Mouse (Mus musculus) liver, embryonic 15.5 days (tissue): ENCODE data around the gene Sh3gl2. TPM values are rescaled to one million over a fixed set of nuclear protein-coding genes. Genes with fewer than 3 reads are reported as not detected.

Experiments used
- ATAC-seq: fragments of 200-750 bp; cut with Nextera tagmentation; 2 replicates; pipeline ENCODE4 v1.8.0; 2017; ENCODE audit warnings: moderate number of reproducible peaks, mild to moderate bottlenecking, moderate library complexity; ENCODE audit not compliant: insufficient read depth
- H3K27ac ChIP-seq: fragments of 300-500 bp; sonication (generic); replicated peaks from 2 replicates; pipeline ENCODE4 v1.5.1; 2015; ENCODE audit warnings: mild to moderate bottlenecking, inconsistent platforms
- H3K27me3 ChIP-seq: fragments of 300-500 bp; sonication (generic); 2 replicates; pipeline ENCODE4 v1.6.1; 2015; ENCODE audit warnings: mild to moderate bottlenecking, inconsistent platforms
- H3K36me3 ChIP-seq: fragments of 300-500 bp; sonication (generic); replicated peaks from 2 replicates; pipeline ENCODE4 v1.6.1; 2015; ENCODE audit warnings: moderate library complexity, mild to moderate bottlenecking, inconsistent platforms
- H3K4me1 ChIP-seq: fragments of 300-500 bp; sonication (generic); replicated peaks from 2 replicates; pipeline ENCODE4 v1.6.1; 2015; ENCODE audit warnings: inconsistent platforms
- H3K4me2 ChIP-seq: fragments of 300-500 bp; sonication (generic); 2 replicates; pipeline ENCODE4 v1.6.1; 2015; ENCODE audit warnings: moderate library complexity, mild to moderate bottlenecking, inconsistent platforms
- H3K4me3 ChIP-seq: fragments of 300-500 bp; sonication (generic); replicated peaks from 2 replicates; pipeline ENCODE4 v1.5.1; 2015; ENCODE audit warnings: mild to moderate bottlenecking, inconsistent platforms
- H3K9ac ChIP-seq: fragments of 300-500 bp; sonication (generic); 2 replicates; pipeline ENCODE4 v1.6.1; 2015; ENCODE audit warnings: moderate library complexity, mild to moderate bottlenecking, inconsistent platforms
- H3K9me3 ChIP-seq: fragments of 300-500 bp; sonication (generic); replicated peaks from 2 replicates; pipeline ENCODE4 v1.6.1; 2016; ENCODE audit warnings: inconsistent platforms
- WGBS: fragments of 180-500 bp; shearing (Covaris S2); methylation state at CpG from one replicate; pipeline ENCODE4 v1.1.7; 2015; ENCODE audit warnings: mixed read lengths; ENCODE audit not compliant: insufficient replicate concordance; 5-methylcytosine and 5-hydroxymethylcytosine counted together
- polyA plus RNA-seq: library from polyadenylated mRNA; unstranded; fragments of >200 nt; fragmentation: Nextera tagmentation; extraction: Ambion mirVana; gene quantifications from 2 replicates; pipeline ENCODE4 v1.2.1, GENCODE M21; 2015

Gene Sh3gl2
- polyA plus RNA-seq, 1 experiment from 2014 or later, result not detected

DNA sequence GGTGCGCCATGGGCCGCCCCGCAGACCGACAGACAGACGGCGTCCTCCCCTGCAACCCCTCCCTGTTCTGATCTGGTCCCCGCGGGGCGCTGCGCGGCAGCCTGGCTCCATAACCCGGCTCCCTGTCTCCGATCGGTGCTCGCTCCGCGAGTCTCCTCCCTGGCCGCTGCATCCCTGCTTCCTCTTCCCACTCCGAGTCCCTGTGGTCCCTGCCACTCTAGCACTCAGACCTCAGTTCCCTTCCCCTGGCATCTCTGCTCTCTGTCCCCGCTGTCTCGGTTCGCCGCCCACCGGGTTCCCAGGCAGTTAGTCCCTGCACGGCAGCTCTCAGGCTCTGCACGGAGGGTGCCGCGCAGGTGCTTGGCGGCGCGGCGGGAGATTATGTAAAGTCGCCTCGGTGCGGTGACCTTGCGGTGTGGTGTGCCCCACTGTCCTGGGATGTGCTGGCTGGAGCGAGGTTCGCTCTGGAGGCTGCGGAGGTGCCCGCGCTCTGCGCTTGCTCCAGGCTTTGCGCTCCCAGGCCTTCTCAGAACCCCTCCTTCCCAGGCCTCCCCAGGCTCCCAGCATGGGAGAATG, 798 bp downstream of the Sh3gl2 start:
- no peaks in the 10 kb centered on the region for H3K36me3 ChIP-seq
- ATAC-seq, result no peak; the same call in 1 of the 2 replicates
- WGBS, result 1% methylated on average over 43 of the region's 43 CpGs
- H3K9ac ChIP-seq, result no peak overlapping the region
- H3K4me3 ChIP-seq, result peak overlapping the region; percentile 43
- peak overlapping the region; percentile 59 for H3K4me2 ChIP-seq
- H3K4me1 ChIP-seq, result no peaks in the 10 kb centered on the region
- H3K9me3 ChIP-seq, result no peaks in the 10 kb centered on the region
- peaks cover 44% of the 10 kb centered on the region for H3K27me3 ChIP-seq
- H3K27ac ChIP-seq, result no peak overlapping the region

DNA sequence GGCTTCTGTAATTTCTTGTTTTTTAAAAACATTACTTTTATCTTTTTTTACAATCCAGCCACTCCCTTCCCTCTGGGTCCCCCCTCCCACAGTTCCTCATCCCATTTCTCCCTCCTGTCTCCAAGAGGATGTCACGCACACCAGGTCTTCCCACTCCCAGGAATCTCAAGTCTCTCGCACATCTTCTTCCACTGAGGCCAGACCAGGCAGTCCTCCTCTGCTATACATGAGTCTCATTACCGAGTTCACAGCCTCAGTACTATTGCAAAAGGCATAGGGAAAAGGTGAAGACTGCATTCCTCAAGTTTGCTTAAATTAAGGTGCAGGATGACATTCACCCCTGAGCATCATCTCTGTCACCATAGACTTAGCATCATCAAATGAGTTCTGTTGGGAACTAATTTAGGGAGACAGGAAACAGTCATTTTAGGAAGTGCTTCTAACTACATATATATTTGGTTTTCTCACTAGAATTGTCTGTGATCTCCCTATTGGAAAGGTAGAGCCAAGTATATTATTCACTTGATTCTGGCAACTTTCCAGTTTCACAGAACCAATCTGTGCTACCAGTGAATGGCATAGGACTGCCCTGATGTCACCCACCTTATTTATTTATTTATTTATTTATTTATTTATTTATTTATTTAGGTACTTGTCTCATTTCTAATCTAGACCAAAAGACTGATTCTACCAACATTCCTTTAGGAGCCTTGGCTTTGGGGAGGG, 1.9 kb downstream of the Sh3gl2 start:
- WGBS, result 37% methylated on average over 3 of the region's 3 CpGs
- no peaks in the 10 kb centered on the region for H3K9me3 ChIP-seq
- H3K9ac ChIP-seq, result no peak overlapping the region
- H3K4me3 ChIP-seq, result no peak overlapping the region
- peaks cover 44% of the 10 kb centered on the region for H3K27me3 ChIP-seq
- H3K4me1 ChIP-seq, result no peaks in the 10 kb centered on the region
- no peak overlapping the region for H3K27ac ChIP-seq
- no peaks in the 10 kb centered on the region for H3K36me3 ChIP-seq
- ATAC-seq, result no peak
- H3K4me2 ChIP-seq, result no peak overlapping the region

DNA sequence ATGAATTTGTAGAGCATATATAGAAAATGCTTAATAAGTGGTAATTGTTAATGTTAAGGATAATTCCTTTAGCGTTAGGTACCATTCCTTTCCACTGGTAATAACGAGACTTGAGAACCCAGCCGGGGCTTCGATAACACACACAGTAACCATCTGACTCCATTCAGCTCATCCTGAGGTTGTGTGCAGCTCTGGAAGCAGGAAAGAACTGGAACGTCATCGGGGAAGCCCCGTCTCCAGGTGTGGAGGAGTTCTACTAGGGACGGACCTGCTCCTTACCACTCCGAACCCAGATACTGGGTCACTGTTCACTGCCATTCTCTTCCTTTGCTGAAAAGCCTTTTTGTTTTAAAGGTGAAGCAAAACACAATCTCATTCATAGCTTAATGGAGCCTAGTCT, 2.6 kb downstream of the Sh3gl2 start:
- no peak overlapping the region for H3K9ac ChIP-seq
- no peaks in the 10 kb centered on the region for H3K4me1 ChIP-seq
- WGBS, result 76% methylated on average over 9 of the region's 9 CpGs
- no peak for ATAC-seq
- H3K27ac ChIP-seq, result no peak overlapping the region
- H3K9me3 ChIP-seq, result no peaks in the 10 kb centered on the region
- peaks cover 44% of the 10 kb centered on the region for H3K27me3 ChIP-seq
- no peak overlapping the region for H3K4me2 ChIP-seq
- H3K36me3 ChIP-seq, result no peaks in the 10 kb centered on the region
- no peak overlapping the region for H3K4me3 ChIP-seq

DNA sequence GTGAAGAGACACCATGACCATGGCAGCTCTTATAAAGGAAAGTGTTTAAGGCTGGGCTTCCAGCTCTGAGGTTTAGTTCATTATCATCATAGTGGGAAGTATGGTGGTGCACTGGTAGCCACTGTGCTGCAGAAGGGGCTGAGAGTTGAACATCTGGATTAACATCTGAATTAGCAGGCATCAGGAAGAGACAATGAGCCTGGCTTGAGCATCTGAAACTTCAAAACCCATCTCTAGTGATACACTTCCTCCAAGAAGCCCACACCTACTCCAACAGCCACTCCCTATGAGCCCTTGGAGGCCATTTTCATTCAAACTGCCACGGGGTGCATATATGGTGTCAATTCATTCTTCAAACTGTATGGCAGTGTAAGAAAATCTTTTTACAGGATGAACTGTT, 3.6 kb downstream of the Sh3gl2 start:
- Histone ChIP-seq H3K4me3 (no peak overlapping the region), H3K27ac (no peak overlapping the region), H3K9me3 (no peaks in the 10 kb centered on the region), H3K36me3 (no peaks in the 10 kb centered on the region), H3K27me3 (peaks cover 36% of the 10 kb centered on the region), H3K4me1 (no peaks in the 10 kb centered on the region), H3K9ac (no peak overlapping the region), H3K4me2 (no peak overlapping the region)
- ATAC-seq, result no peak
- 48% methylated on average over 1 of the region's 1 CpGs for WGBS

DNA sequence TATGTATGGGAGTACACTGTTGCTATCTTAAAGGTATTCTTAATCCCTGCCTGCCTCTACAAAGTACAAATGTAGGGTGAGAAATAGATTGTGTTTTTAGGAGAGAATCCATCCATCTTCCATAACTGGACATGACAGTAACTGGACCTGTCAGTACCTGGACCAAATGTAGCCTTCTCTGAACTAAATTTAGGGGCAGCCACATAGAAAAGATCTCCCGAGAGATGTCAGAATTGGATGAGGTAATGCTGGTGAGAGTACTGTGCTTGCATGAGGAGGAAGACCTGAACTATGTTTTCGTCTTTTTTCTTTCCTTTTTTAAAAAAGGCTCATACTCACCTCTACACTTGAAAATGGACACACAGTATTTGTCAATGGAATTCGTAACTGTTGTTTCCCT, 6.0 kb downstream of the Sh3gl2 start:
- H3K4me2 ChIP-seq, result no peak overlapping the region
- no peak overlapping the region for H3K27ac ChIP-seq
- no peaks in the 10 kb centered on the region for H3K9me3 ChIP-seq
- 55% methylated on average over 3 of the region's 3 CpGs for WGBS
- H3K9ac ChIP-seq, result no peak overlapping the region
- ATAC-seq, result no peak
- no peaks in the 10 kb centered on the region for H3K4me1 ChIP-seq
- H3K4me3 ChIP-seq, result no peak overlapping the region
- H3K36me3 ChIP-seq, result no peaks in the 10 kb centered on the region
- H3K27me3 ChIP-seq, result peaks cover 14% of the 10 kb centered on the region

DNA sequence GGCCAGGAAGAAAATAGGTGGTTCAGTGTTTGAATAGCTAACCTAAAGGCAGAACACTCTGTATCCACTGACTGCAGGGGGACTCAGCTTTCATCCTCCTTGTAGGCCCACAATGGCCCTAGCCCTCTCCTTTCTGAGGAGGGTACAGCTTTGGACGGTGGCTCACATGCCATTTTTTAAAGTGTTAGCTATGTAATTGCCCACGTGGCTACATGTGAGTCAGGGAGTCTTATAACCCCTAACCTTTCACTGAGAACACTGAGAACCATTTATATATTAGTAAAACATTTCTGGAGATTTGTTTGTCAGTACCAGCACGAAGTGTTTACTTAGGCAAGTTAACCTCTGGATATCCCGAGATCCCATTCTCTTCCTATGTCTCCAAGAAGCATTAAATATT, 12.1 kb downstream of the Sh3gl2 start:
- 54% methylated on average over 4 of the region's 4 CpGs for WGBS
- Histone ChIP-seq H3K36me3 (no peaks in the 10 kb centered on the region), H3K4me3 (no peak overlapping the region), H3K9ac (no peak overlapping the region), H3K27me3 (no peaks in the 10 kb centered on the region), H3K9me3 (no peaks in the 10 kb centered on the region), H3K27ac (no peak overlapping the region), H3K4me2 (no peak overlapping the region), H3K4me1 (no peaks in the 10 kb centered on the region)
- no peak for ATAC-seq

DNA sequence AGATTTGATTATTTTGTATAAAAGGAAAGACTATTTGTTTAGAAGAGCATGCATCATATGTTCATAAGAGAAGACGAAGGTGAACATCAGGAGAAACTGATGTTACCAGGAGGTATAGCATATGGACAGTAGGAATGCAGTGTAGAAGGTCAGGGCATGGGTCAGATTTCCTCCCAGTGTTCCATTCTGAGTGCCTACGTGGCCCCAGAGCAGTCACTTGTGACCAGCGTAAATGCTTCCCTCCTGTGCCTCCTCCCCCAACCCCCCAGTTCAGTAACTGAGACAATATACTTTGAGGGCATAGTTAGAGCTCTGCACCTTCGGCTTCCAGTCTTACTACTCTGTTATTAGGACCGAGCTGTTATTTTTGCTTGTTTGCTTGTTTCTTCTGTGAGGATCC, 17.8 kb downstream of the Sh3gl2 start:
- Histone ChIP-seq H3K9me3 (no peaks in the 10 kb centered on the region), H3K27me3 (no peaks in the 10 kb centered on the region), H3K36me3 (no peaks in the 10 kb centered on the region), H3K27ac (no peak overlapping the region), H3K4me3 (no peak overlapping the region), H3K4me1 (no peaks in the 10 kb centered on the region), H3K9ac (no peak overlapping the region), H3K4me2 (no peak overlapping the region)
- 47% methylated on average over 5 of the region's 5 CpGs for WGBS
- no peak for ATAC-seq

DNA sequence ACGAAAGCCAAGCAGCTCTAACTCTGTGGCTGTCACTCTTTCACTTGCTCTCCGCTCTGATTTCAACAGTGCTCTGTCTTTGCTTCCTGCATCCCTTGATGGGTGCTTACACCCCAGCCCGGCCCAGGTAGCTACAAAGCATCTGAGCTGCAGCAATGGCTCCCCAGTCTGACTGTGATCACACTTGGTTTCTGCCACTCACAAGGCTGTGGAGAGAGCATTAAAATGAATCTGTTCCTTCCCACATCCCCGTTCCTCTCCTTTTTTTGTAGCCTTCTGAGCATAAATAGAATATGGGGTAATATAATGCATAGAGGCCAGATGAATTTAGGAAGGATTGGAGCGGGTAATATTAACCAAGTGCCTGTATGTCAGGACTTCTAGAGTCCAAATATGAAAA, 21.8 kb downstream of the Sh3gl2 start:
- H3K9me3 ChIP-seq, result no peaks in the 10 kb centered on the region
- H3K4me3 ChIP-seq, result no peak overlapping the region
- ATAC-seq, result no peak
- no peaks in the 10 kb centered on the region for H3K4me1 ChIP-seq
- no peak overlapping the region for H3K4me2 ChIP-seq
- H3K27me3 ChIP-seq, result no peaks in the 10 kb centered on the region
- no peaks in the 10 kb centered on the region for H3K36me3 ChIP-seq
- H3K27ac ChIP-seq, result no peak overlapping the region
- no peak overlapping the region for H3K9ac ChIP-seq
- WGBS, result 46% methylated on average over 5 of the region's 5 CpGs

DNA sequence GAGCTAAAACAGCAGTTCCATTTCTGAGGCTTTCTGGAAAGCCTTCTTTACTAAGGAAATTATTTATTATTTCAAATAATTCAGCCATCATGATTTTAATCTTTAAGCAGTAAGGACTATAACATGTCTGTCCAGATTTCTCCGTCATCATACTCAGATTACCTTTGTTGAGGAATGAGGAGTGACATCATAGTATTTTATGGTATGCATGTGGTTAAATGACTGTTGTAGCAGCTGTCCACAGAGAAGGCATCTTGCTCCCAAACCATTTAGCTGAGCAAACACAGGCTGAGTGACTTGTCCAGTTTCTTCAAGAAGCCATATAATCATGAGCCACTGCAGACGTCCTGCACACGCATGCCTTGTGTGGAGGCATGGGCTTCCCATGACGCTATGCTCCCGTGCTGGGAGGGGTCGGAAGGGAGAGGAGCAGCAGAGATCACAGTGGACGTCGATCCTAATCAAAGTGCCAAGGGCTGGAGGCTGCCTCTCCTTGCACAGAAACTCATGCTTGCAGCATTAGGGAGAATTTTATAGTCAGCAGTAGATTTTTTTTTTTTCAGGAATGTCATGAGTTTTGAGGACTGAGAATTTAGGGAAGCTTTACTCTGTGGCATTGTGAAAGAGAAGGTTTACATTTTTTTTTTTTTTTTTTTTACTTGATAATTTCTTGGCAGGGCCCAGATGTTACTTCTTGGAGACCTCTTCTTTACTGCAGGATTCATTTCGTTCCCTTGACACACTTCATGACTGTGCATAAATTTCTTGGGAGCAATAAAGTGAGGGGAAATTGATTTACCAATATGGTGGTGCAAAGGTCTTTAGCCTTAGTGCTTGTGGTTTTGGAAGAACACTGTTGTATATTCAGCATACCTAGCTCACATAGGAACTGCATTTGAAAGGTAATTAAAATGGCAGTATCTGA, 23.0 kb downstream of the Sh3gl2 start:
- Histone ChIP-seq H3K27me3 (no peaks in the 10 kb centered on the region), H3K4me2 (no peak overlapping the region), H3K27ac (no peak overlapping the region), H3K4me1 (no peaks in the 10 kb centered on the region), H3K9me3 (no peaks in the 10 kb centered on the region), H3K9ac (no peak overlapping the region), H3K4me3 (no peak overlapping the region), H3K36me3 (no peaks in the 10 kb centered on the region)
- ATAC-seq, result no peak
- WGBS, result 72% methylated on average over 9 of the region's 9 CpGs

DNA sequence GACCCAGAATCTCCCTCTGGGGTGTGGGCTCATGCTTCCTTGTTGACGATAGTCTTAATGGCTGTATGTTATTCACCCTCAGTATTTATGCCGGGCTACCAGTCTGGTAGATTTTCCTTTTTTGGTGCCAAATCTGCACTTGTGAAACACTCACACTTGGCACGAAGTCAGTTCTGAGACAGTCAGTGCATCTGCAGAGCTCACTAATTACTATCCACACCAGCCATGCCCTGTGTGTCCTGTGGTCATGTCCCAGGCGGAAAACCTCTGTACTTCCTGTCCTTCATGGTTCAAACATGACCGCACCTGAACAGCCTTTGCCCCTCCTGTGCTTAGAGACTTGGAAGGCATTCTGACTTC, 23.6 kb downstream of the Sh3gl2 start:
- Histone ChIP-seq H3K9me3 (no peaks in the 10 kb centered on the region), H3K4me2 (no peak overlapping the region), H3K27ac (no peak overlapping the region), H3K4me3 (no peak overlapping the region), H3K27me3 (no peaks in the 10 kb centered on the region), H3K9ac (no peak overlapping the region), H3K4me1 (no peaks in the 10 kb centered on the region), H3K36me3 (no peaks in the 10 kb centered on the region)
- ATAC-seq, result no peak
- 66% methylated on average over 5 of the region's 5 CpGs for WGBS
